Comparison of ENCODE assay signal across 9 mouse cellular contexts in the genomic region with DNA sequence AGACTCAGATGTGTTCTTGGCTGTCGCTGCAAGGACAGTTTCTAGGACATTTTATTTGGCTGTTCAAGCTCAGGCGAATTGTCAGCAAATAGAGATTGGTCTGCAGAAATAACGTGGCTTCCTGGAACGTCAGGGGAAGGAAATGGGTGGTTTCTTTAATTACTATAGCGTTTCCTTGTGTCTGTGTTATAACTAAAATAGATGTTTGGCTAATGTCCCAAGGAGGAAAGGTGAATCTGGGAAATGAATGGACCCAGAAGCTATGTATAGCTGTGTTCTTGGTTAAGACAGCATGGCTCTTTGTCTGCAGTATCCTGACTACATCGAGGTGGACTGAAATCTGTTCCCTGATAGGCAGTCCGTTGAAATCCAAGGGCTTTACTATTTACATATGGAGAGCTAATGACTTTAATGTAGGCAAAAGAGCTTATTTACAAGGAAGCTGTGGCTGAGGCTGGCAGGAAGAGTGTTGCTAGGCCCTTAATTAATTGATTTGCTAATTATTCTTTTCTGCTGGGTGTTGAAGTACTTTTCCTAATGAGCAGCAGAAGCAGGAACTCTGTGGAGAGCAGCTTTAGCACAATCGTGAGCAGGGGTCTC.
DNase-seq lines count a peak whose midpoint lies in the region; ATAC-seq and TF ChIP-seq lines count a peak whose summit lies in the region.
"Had no signal": no experiment of that assay in that cellular context is flagged by ENCODE, and none has a peak within 500 bp of the region (broad histone marks: within the 10 kb centered on the region; RNA-seq: fewer than 3 reads in every experiment).

No protein-coding gene starts in this region.

- H3K4me1 ChIP-seq in spleen, adult 2 months (ENCODE audit: control insufficient read depth, insufficient read depth, insufficient read length): peaks cover 13% of the 10 kb centered on the region; the same call in 1 of the 2 replicates
- peaks cover 15% of the 10 kb centered on the region for H3K4me1 ChIP-seq in forebrain, embryonic 16.5 days (replicated peaks; ENCODE audit: control insufficient read depth, insufficient read depth, low read length)
- H3K4me1 ChIP-seq in kidney, adult 2 months (ENCODE audit: control insufficient read depth, insufficient read depth, low read length): peaks cover 3% of the 10 kb centered on the region; the same call in 1 of the 2 replicates
- peaks cover 57% of the 10 kb centered on the region for H3K4me1 ChIP-seq in megakaryocyte, embryonic 14.5 days
- H3K4me1 ChIP-seq: liver, embryonic 15.5 days had no signal

- 3% methylated on average over 8 of the region's 8 CpGs for WGBS in spleen, adult 2 months
- whole genome bisulfite sequencing in forebrain, embryonic 16.5 days: 12% methylated on average over 8 of the region's 8 CpGs
- 33% methylated on average over 8 of the region's 8 CpGs for WGBS in kidney, adult 2 months

- H3K4me2 ChIP-seq in forebrain, embryonic 16.5 days (ENCODE audit: low read length): peak overlapping the region; percentile 41
- H3K4me2 ChIP-seq: liver, embryonic 15.5 days had no signal

- H3K9me3 ChIP-seq in forebrain, embryonic 16.5 days (ENCODE audit: control insufficient read depth, low read length): no peaks in the 10 kb centered on the region
- H3K9me3 ChIP-seq in megakaryocyte, embryonic 14.5 days: peaks cover 8% of the 10 kb centered on the region
- H3K9me3 ChIP-seq: liver, embryonic 15.5 days had no signal

- intact Hi-C loops in gastrocnemius, postnatal 36 days (cut with DNase I): no loop called here

- DNase-seq in spleen, adult 2 months (ENCODE audit: low read depth in 1 of 2, low spot score in 2 of 2): peak; percentile 37 to 41
- no peak for DNase-seq in spleen, postnatal 14 days (ENCODE audit: low spot score in 2 of 2)
- peak; percentile 83 for DNase-seq in kidney, adult 2 months
- DNase-seq in cerebellum, adult 18-20 months: no peak
- DNase-seq in gastrocnemius, postnatal 36 days: no peak
- DNase-seq in thymus, adult 18-20 months: no peak

- TF ChIP-seq CTCF in spleen, adult 2 months (IDR thresholded peaks at IDR 0.05; ENCODE audit: extremely low read depth, insufficient read depth, insufficient read length, insufficient replicate concordance): no peak
- TF ChIP-seq CTCF in kidney, adult 2 months (conservative IDR thresholded peaks at IDR 0.05; ENCODE audit: insufficient read depth, insufficient read length, low read depth, low read length): no peak

- H3K27ac ChIP-seq in spleen, adult 2 months (ENCODE audit: insufficient read depth, low read length): peak overlapping the region; percentile 65
- H3K27ac ChIP-seq in forebrain, embryonic 16.5 days (ENCODE audit: low read length): peak overlapping the region; percentile 58
- peak overlapping the region; percentile 92 for H3K27ac ChIP-seq in kidney, adult 2 months (ENCODE audit: insufficient read depth, low read depth, low read length)
- H3K27ac ChIP-seq: liver, embryonic 15.5 days had no signal

- H3K9ac ChIP-seq in forebrain, embryonic 16.5 days (replicated peaks; ENCODE audit: low read depth, low read length): no peak overlapping the region
- H3K9ac ChIP-seq: liver, embryonic 15.5 days had no signal

- no peaks in the 10 kb centered on the region for H3K36me3 ChIP-seq in spleen, adult 2 months (ENCODE audit: control insufficient read depth, insufficient read depth, low read length)
- H3K36me3 ChIP-seq in forebrain, embryonic 16.5 days (ENCODE audit: control insufficient read depth, insufficient read depth): no peaks in the 10 kb centered on the region
- H3K36me3 ChIP-seq in kidney, adult 2 months (ENCODE audit: control insufficient read depth, insufficient read depth, low read length): no peaks in the 10 kb centered on the region
- peaks cover 31% of the 10 kb centered on the region for H3K36me3 ChIP-seq in megakaryocyte, embryonic 14.5 days (replicated peaks; ENCODE audit: low read length)
- H3K36me3 ChIP-seq: liver, embryonic 15.5 days had no signal

- no peak; the same call in 1 of the 2 replicates for TF ChIP-seq POLR2A in spleen, adult 2 months (IDR thresholded peaks at IDR 0.05; ENCODE audit: low read depth, low read length)
- TF ChIP-seq POLR2A in kidney, adult 2 months (IDR thresholded peaks at IDR 0.05; ENCODE audit: low read depth, low read length): no peak

- H3K4me3 ChIP-seq in spleen, adult 2 months (ENCODE audit: extremely low read depth, insufficient read depth, insufficient read length): no peak overlapping the region
- H3K4me3 ChIP-seq in forebrain, embryonic 16.5 days (replicated peaks; ENCODE audit: low read length): no peak overlapping the region
- H3K4me3 ChIP-seq in kidney, adult 2 months (ENCODE audit: insufficient read depth, low read depth, low read length): no peak overlapping the region
- peak overlapping the region; percentile 77 for H3K4me3 ChIP-seq in megakaryocyte, embryonic 14.5 days (replicated peaks)
- H3K4me3 ChIP-seq: liver, embryonic 15.5 days had no signal

- H3K27me3 ChIP-seq in spleen, adult 2 months (ENCODE audit: control insufficient read depth, insufficient read depth, low read length): no peaks in the 10 kb centered on the region
- H3K27me3 ChIP-seq in forebrain, embryonic 16.5 days (replicated peaks; ENCODE audit: control insufficient read depth, insufficient read depth, low read length): no peaks in the 10 kb centered on the region; the same call in 1 of the 2 replicates
- H3K27me3 ChIP-seq in kidney, adult 2 months (replicated peaks; ENCODE audit: control insufficient read depth, insufficient read depth, low read length): no peaks in the 10 kb centered on the region
- no peaks in the 10 kb centered on the region for H3K27me3 ChIP-seq in megakaryocyte, embryonic 14.5 days (replicated peaks)
- H3K27me3 ChIP-seq: liver, embryonic 15.5 days had no signal

- peak; percentile 94 for ATAC-seq in forebrain, embryonic 16.5 days

Comparison
In these comparisons a context has a peak if more than half of its experiments do, and no peak if none do; other contexts are left out.
1. DNase-seq: peak in spleen, adult 2 months (2 of 2) and kidney, adult 2 months (single experiment); none in spleen, postnatal 14 days (0 of 2), cerebellum, adult 18-20 months (0 of 2), gastrocnemius, postnatal 36 days (0 of 2) and thymus, adult 18-20 months (0 of 2).
2. Peak in every context shown above with its lines, with median percentiles within 50 percentile points of each other: H3K27ac ChIP-seq.